Mouse (Mus musculus): ENCODE results near the gene Gas6.

DNA sequence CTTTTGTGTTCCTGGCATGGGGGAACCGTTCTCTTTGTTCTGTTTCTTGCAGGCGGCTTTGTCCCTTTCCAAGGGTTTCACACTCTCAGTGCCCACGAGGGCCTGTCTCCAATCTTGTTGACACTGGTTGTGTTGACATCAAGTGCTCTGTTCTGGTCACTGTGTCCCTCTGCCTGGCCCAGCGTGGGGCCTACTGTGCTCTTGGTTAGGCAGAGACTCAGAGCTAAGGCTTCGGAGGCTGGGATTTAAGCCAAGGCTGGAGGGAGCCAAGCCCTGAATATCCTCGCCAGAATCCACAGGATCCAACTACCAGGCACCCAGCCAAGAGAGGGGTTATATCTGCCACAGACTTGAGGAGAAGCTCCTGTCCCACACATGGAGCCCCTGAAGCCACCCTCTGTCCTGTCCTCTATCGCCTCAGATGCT lies 35.6 kb upstream of the Gas6 start:
- no peak for TF ChIP-seq CTCF (conservative IDR thresholded peaks at IDR 0.05; ENCODE audit: low read length)
- TF ChIP-seq NANOG (IDR thresholded peaks at IDR 0.05; ENCODE audit: borderline replicate concordance, low read length) = no peak
- no peak for TF ChIP-seq POU5F1 (IDR thresholded peaks at IDR 0.05; ENCODE audit: borderline replicate concordance, low read length)
